In the genomic region with DNA sequence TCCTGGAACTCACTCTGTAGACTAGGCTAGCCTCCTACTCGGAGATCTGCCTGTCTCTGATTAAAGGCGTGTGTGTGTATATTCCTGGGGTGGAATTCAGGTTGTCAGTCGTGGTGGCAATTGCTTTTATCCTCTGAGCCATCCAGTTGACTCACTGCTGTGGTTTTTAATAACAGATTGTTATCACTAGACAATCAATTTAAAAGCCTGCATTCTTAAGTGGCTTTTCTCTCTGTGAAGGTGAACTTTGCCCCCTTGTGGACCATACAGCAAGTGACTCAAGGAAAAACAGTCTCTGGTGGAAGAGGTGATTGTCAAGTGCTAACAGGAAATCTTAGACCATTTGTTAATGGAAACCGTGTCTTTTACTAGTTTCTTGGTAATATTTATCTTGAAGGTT, we compare ENCODE assay signal across 12 mouse cellular contexts. TPM values are rescaled to one million over a fixed set of nuclear protein-coding genes. Genes with fewer than 3 reads are reported as not detected.
DNase-seq lines count a peak whose midpoint lies in the region; ATAC-seq and TF ChIP-seq lines count a peak whose summit lies in the region.
"Had no signal": no experiment of that assay in that cellular context is flagged by ENCODE, and none has a peak within 500 bp of the region (broad histone marks: within the 10 kb centered on the region; RNA-seq: fewer than 3 reads in every experiment).

No protein-coding gene starts in this region.

- no peak overlapping the region for H3K4me2 ChIP-seq in forebrain, postnatal 0 days (ENCODE audit: low read depth)
- H3K4me2 ChIP-seq: embryonic facial prominence, embryonic 12.5 days had no signal

- peaks cover 53% of the 10 kb centered on the region for H3K36me3 ChIP-seq in forebrain, postnatal 0 days (ENCODE audit: insufficient read depth)
- peaks cover 93% of the 10 kb centered on the region for H3K36me3 ChIP-seq in forebrain, embryonic 10.5 days (replicated peaks)
- peaks cover 97% of the 10 kb centered on the region for H3K36me3 ChIP-seq in limb, embryonic 10.5 days

- no peaks in the 10 kb centered on the region for H3K4me1 ChIP-seq in forebrain, postnatal 0 days (ENCODE audit: insufficient read depth)
- no peaks in the 10 kb centered on the region for H3K4me1 ChIP-seq in forebrain, embryonic 10.5 days
- no peaks in the 10 kb centered on the region for H3K4me1 ChIP-seq in limb, embryonic 10.5 days
- H3K4me1 ChIP-seq: embryonic facial prominence, embryonic 12.5 days; midbrain, embryonic 10.5 days had no signal

- no peak overlapping the region for H3K4me3 ChIP-seq in forebrain, postnatal 0 days (ENCODE audit: low read depth, low read length)
- no peak overlapping the region for H3K4me3 ChIP-seq in forebrain, embryonic 10.5 days
- H3K4me3 ChIP-seq in limb, embryonic 10.5 days, result no peak overlapping the region
- H3K4me3 ChIP-seq: embryonic facial prominence, embryonic 12.5 days; midbrain, embryonic 10.5 days had no signal

- DNase-seq in forebrain, postnatal 0 days, result no peak
- no peak for DNase-seq in forebrain, embryonic 10.5 days (ENCODE audit: extremely low spot score, low spot score)
- DNase-seq in thymus, postnatal 0 days (ENCODE audit: low spot score), result peak; percentile 5
- DNase-seq in thymus, postnatal 14 days, result no peak
- DNase-seq in embryo, embryonic 11 days, result peak; percentile 19
- no peak for DNase-seq in limb, embryonic 10.5 days (ENCODE audit: low spot score)
- no peak for DNase-seq in layer of hippocampus, adult 9-10 months (ENCODE audit: low spot score)
- no peak for DNase-seq in adrenal gland, postnatal 10 days
- DNase-seq: adrenal gland, postnatal 36 days; spleen, adult 18-20 months had no signal

- no peaks in the 10 kb centered on the region for H3K9me3 ChIP-seq in forebrain, postnatal 0 days (ENCODE audit: low read length)
- H3K9me3 ChIP-seq in forebrain, embryonic 10.5 days, result no peaks in the 10 kb centered on the region
- no peaks in the 10 kb centered on the region for H3K9me3 ChIP-seq in limb, embryonic 10.5 days (replicated peaks)
- H3K9me3 ChIP-seq: embryonic facial prominence, embryonic 12.5 days; midbrain, embryonic 10.5 days had no signal

- 69% methylated on average over 4 of the region's 4 CpGs for WGBS in forebrain, postnatal 0 days
- WGBS in forebrain, embryonic 10.5 days, result 82% methylated on average over 4 of the region's 4 CpGs
- 82% methylated on average over 4 of the region's 4 CpGs for WGBS in limb, embryonic 10.5 days

- ATAC-seq in forebrain, postnatal 0 days, result no peak

- no peak overlapping the region for H3K27ac ChIP-seq in forebrain, postnatal 0 days (ENCODE audit: low read depth, low read length)
- H3K27ac ChIP-seq in forebrain, embryonic 10.5 days, result no peak overlapping the region
- H3K27ac ChIP-seq in limb, embryonic 10.5 days, result no peak overlapping the region
- H3K27ac ChIP-seq: embryonic facial prominence, embryonic 12.5 days; midbrain, embryonic 10.5 days had no signal

- peak; percentile 35 for TF ChIP-seq CTCF in forebrain, postnatal 0 days (IDR thresholded peaks at IDR 0.05; ENCODE audit: low read depth)

- H3K9ac ChIP-seq in forebrain, postnatal 0 days, result no peak overlapping the region
- H3K9ac ChIP-seq: embryonic facial prominence, embryonic 12.5 days had no signal

- no peaks in the 10 kb centered on the region for H3K27me3 ChIP-seq in forebrain, postnatal 0 days (ENCODE audit: insufficient read depth, low read length)
- no peaks in the 10 kb centered on the region for H3K27me3 ChIP-seq in forebrain, embryonic 10.5 days (ENCODE audit: poor library complexity, severe bottlenecking)
- H3K27me3 ChIP-seq in limb, embryonic 10.5 days (ENCODE audit: low read depth, poor library complexity, severe bottlenecking), result no peaks in the 10 kb centered on the region
- H3K27me3 ChIP-seq: embryonic facial prominence, embryonic 12.5 days had no signal

RNA-seq across cellular contexts. Expression of a gene that starts 8.3 kb away (rescaled TPM):
- 11.8 and 13.8 TPM in 2 replicates for total RNA-seq in forebrain, postnatal 0 days (2014; rRNA removed)
- polyA plus RNA-seq in forebrain, postnatal 0 days (2015; fragmentation: Nextera tagmentation; extraction: Ambion mirVana), result 14.4 and 15.2 TPM in 2 replicates
- polyA plus RNA-seq in forebrain, embryonic 10.5 days (2016; fragmentation: Nextera tagmentation; extraction: Ambion mirVana), result 21.9 and 22.9 TPM in 2 replicates
- 15.5 and 16.6 TPM in 2 replicates for polyA plus RNA-seq in thymus, postnatal 0 days (2015; fragmentation: Nextera tagmentation; extraction: Ambion mirVana)
- 21.8 and 22.3 TPM in 2 replicates for polyA plus RNA-seq in limb, embryonic 10.5 days (2016; fragmentation: Nextera tagmentation; extraction: Ambion mirVana)
- total RNA-seq in adrenal gland, postnatal 10 days (2021), result 1 to 10 TPM; 7.2 to 7.6 TPM

RNA-seq across cellular contexts. Expression of a gene that starts 8.4 kb away (rescaled TPM):
- 24.6 and 25.0 TPM in 2 replicates for total RNA-seq in forebrain, postnatal 0 days (2014; rRNA removed)
- polyA plus RNA-seq in forebrain, postnatal 0 days (2015; fragmentation: Nextera tagmentation; extraction: Ambion mirVana), result 6.8 and 9.3 TPM in 2 replicates
- 16.8 and 17.1 TPM in 2 replicates for polyA plus RNA-seq in forebrain, embryonic 10.5 days (2016; fragmentation: Nextera tagmentation; extraction: Ambion mirVana)
- 10.8 and 11.6 TPM in 2 replicates for polyA plus RNA-seq in thymus, postnatal 0 days (2015; fragmentation: Nextera tagmentation; extraction: Ambion mirVana)
- 13.8 and 15.1 TPM in 2 replicates for polyA plus RNA-seq in limb, embryonic 10.5 days (2016; fragmentation: Nextera tagmentation; extraction: Ambion mirVana)
- 10 to 100 TPM; 16.3 to 16.7 TPM for total RNA-seq in adrenal gland, postnatal 10 days (2021)

Comparison
In these comparisons a context has a peak if more than half of its experiments do, and no peak if none do; other contexts are left out.
1. DNase-seq: peak in thymus, postnatal 0 days (single experiment) and embryo, embryonic 11 days (single experiment); none in forebrain, postnatal 0 days (single experiment), forebrain, embryonic 10.5 days (single experiment), thymus, postnatal 14 days (single experiment), limb, embryonic 10.5 days (single experiment), layer of hippocampus, adult 9-10 months (single experiment) and adrenal gland, postnatal 10 days (single experiment).